Mouse (Mus musculus) embryonic facial prominence, embryonic 10.5 days (tissue): Measurements from ENCODE around the gene Tm6sf2. TPM values are rescaled to one million over a fixed set of nuclear protein-coding genes. Genes with fewer than 3 reads are reported as not detected.

Source experiments
- DNase-seq: peaks from one replicate; pipeline ENCODE4 v3.0.0-alpha.2; 2017; ENCODE audit warnings: low spot score
- H3K27ac ChIP-seq: fragments of 300-500 bp; sonication (generic); replicated peaks from 2 replicates; pipeline ENCODE4 v1.5.1; 2016; ENCODE audit warnings: mild to moderate bottlenecking
- H3K27me3 ChIP-seq: fragments of 300-500 bp; sonication (generic); replicated peaks from 2 replicates; pipeline ENCODE4 v1.6.1; 2016; ENCODE audit warnings: low read depth, mild to moderate bottlenecking; ENCODE audit not compliant: poor library complexity, severe bottlenecking
- H3K36me3 ChIP-seq: fragments of 300-500 bp; sonication (generic); replicated peaks from 2 replicates; pipeline ENCODE4 v1.6.1; 2016; ENCODE audit warnings: mild to moderate bottlenecking, moderate library complexity
- H3K4me1 ChIP-seq: fragments of 300-500 bp; sonication (generic); 2 replicates; pipeline ENCODE4 v1.6.1; 2016
- H3K4me3 ChIP-seq: fragments of 300-500 bp; sonication (generic); 2 replicates; pipeline ENCODE4 v1.5.1; 2016; ENCODE audit warnings: mild to moderate bottlenecking, moderate library complexity
- H3K9me3 ChIP-seq: fragments of 300-500 bp; sonication (generic); 2 replicates; pipeline ENCODE4 v1.6.1; 2016; ENCODE audit warnings: mild to moderate bottlenecking
- WGBS: fragments of 180-500 bp; shearing (Covaris S2); methylation state at CpG from one replicate; pipeline ENCODE4 v1.1.7; 2016; 5-methylcytosine and 5-hydroxymethylcytosine counted together
- microRNA-seq: library from miRNA; unstranded; fragments of <30 nt; microRNA quantifications from one replicate; pipeline ENCODE4, GENCODE M21; 2017
- polyA plus RNA-seq: library from polyadenylated mRNA; unstranded; fragments of >200 nt; fragmentation: Nextera tagmentation; extraction: Ambion mirVana; gene quantifications from 2 replicates; pipeline ENCODE4 v1.2.1, GENCODE M21; 2016

The Tm6sf2 gene
- polyA plus RNA-seq, 1 experiment from 2014 or later: 0.47 TPM

DNA sequence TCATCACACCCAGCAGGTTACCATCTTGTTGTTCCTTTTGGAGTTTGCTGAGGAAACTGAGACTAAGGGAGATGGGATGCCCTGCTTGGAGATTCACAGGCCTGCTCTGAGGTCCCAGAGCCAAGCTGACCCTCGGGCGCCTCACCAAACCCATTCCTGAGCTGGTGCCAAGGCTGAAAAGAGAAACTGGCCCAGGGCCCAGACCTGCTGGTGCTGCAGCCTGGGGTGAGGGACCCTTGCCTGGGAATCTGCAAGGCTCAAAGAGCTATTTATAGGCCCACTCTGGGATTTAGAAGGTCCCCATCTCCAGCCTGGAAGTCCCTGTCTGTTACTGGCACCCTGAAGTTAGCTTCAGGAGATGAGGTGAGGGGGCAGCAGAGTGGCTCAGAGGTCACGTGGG lies 55.7 kb downstream of the Tm6sf2 start:
- DNase-seq: no peak
- 85% methylated on average over 3 of the region's 3 CpGs for WGBS
- Histone ChIP-seq H3K4me3 (no peak overlapping the region), H3K9me3 (no peaks in the 10 kb centered on the region), H3K27ac (no peak overlapping the region), H3K36me3 (peaks cover 13% of the 10 kb centered on the region), H3K4me1 (peaks cover 17% of the 10 kb centered on the region), H3K27me3 (no peaks in the 10 kb centered on the region; the same call in 1 of the 2 replicates)

DNA sequence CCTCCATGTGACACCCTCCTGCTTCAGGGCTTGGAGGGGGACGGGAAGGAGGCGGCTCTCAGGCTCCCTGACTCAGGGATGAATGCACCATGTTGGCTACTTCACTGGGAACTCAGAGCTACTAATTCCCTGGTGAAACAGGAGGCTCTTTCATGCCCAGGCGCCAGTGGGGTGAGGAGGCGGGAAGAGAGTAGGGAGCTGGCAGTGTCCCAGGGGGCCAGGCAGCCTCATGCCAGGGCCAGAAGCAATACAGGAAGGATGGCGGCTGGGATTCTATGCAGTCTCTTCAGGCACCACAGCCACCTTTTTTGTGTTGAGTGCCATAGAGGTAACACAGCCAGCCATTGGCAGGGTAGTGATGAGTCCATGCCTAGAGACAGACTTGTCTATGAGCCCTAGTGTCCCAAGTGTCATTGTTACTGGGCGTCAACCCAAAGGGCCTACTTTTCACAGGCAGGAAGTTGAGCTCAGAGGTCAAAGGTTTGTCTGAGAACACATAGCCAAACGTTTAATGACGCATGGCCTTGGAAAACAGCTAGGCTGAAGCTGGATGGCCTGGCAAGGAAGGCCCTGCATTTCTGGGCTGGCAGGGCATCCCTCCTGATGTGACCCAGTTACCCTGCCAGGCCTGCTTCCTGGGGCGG lies 56.7 kb downstream of the Tm6sf2 start:
- Histone ChIP-seq H3K27ac (no peak overlapping the region), H3K36me3 (peaks cover 23% of the 10 kb centered on the region), H3K9me3 (no peaks in the 10 kb centered on the region), H3K4me1 (peaks cover 17% of the 10 kb centered on the region), H3K4me3 (no peak overlapping the region), H3K27me3 (no peaks in the 10 kb centered on the region; the same call in 1 of the 2 replicates)
- DNase-seq: no peak
- 61% methylated on average over 9 of the region's 9 CpGs for WGBS

Small RNA genes within 50 kb of the gene (microRNA-seq; reads per million reads assigned to microRNA genes)
- not detected for gene Mir7066

Other genes with a start within 250 kb of the Tm6sf2 start
- gene Pbx4, start 240.4 kb upstream of the Tm6sf2 start, polyA plus RNA-seq: 17.1 and 18.0 TPM in 2 replicates
- gene Cilp2, start 185.2 kb upstream of the Tm6sf2 start, polyA plus RNA-seq: 0.39 and 0.54 TPM in 2 replicates
- 4.4 and 4.8 TPM in 2 replicates for gene Tssk6, start 170.7 kb upstream of the Tm6sf2 start, polyA plus RNA-seq
- gene Ndufa13, start 170.4 kb upstream of the Tm6sf2 start, polyA plus RNA-seq: 159 and 164 TPM in 2 replicates
- gene Yjefn3, start 170.2 kb upstream of the Tm6sf2 start, polyA plus RNA-seq: 4.2 and 4.3 TPM in 2 replicates
- gene Gatad2a, start 76.5 kb upstream of the Tm6sf2 start, polyA plus RNA-seq: 57.3 and 59.9 TPM in 2 replicates
- 63.9 and 67.3 TPM in 2 replicates for gene Mau2, start 30.2 kb upstream of the Tm6sf2 start, polyA plus RNA-seq
- gene Sugp1, start 30.1 kb upstream of the Tm6sf2 start, polyA plus RNA-seq: 53.5 and 56.5 TPM in 2 replicates
- gene Hapln4, start 10.5 kb downstream of the Tm6sf2 start, polyA plus RNA-seq: 0.14 and 0.24 TPM in 2 replicates
- 6.2 and 6.8 TPM in 2 replicates for gene Ncan, start 47.9 kb downstream of the Tm6sf2 start, polyA plus RNA-seq
- 32.0 and 33.4 TPM in 2 replicates for gene Nr2c2ap, start 58.4 kb downstream of the Tm6sf2 start, polyA plus RNA-seq
- 22.4 and 25.2 TPM in 2 replicates for gene Rfxank, start 66.2 kb downstream of the Tm6sf2 start, polyA plus RNA-seq
- 45.8 and 46.8 TPM in 2 replicates for gene Borcs8, start 66.6 kb downstream of the Tm6sf2 start, polyA plus RNA-seq
- gene Mef2b, start 66.8 kb downstream of the Tm6sf2 start, polyA plus RNA-seq: 0.69 and 0.70 TPM in 2 replicates
- gene Tmem161a, start 99.4 kb downstream of the Tm6sf2 start, polyA plus RNA-seq: 66.1 and 72.1 TPM in 2 replicates
- gene Slc25a42, start 139.4 kb downstream of the Tm6sf2 start, polyA plus RNA-seq: 2.6 and 2.9 TPM in 2 replicates
- gene Sugp2, start 161.3 kb downstream of the Tm6sf2 start, polyA plus RNA-seq: 47.0 and 50.8 TPM in 2 replicates
- gene Armc6, start 161.5 kb downstream of the Tm6sf2 start, polyA plus RNA-seq: 30.8 and 31.9 TPM in 2 replicates
- 121 and 130 TPM in 2 replicates for gene Homer3, start 209.9 kb downstream of the Tm6sf2 start, polyA plus RNA-seq
- 51.0 and 58.1 TPM in 2 replicates for gene Ddx49, start 229.6 kb downstream of the Tm6sf2 start, polyA plus RNA-seq
- 293 and 297 TPM in 2 replicates for gene Cope, start 229.6 kb downstream of the Tm6sf2 start, polyA plus RNA-seq
- gene Cers1, start 242.9 kb downstream of the Tm6sf2 start, polyA plus RNA-seq: 2.3 and 4.1 TPM in 2 replicates